Mouse (Mus musculus) heart, embryonic 16.5 days (tissue): ENCODE data around the gene Idh3g. TPM values are rescaled to one million over a fixed set of nuclear protein-coding genes. Genes with fewer than 3 reads are reported as not detected.

Experiments
- ATAC-seq: fragments of 200-750 bp; cut with Nextera tagmentation; replicated peaks from 2 replicates; pipeline ENCODE4 v1.8.0; 2017; ENCODE audit warnings: moderate number of reproducible peaks; ENCODE audit not compliant: insufficient read depth, low FRiP score; ENCODE audit errors: extremely low read depth
- H3K27ac ChIP-seq: fragments of 300-500 bp; sonication (generic); 2 replicates; pipeline ENCODE4 v1.5.1; 2014; ENCODE audit warnings: mild to moderate bottlenecking, low read length, control low read depth, moderate library complexity
- H3K27me3 ChIP-seq: fragments of 300-500 bp; sonication (generic); 2 replicates; pipeline ENCODE4 v1.6.1; 2014; ENCODE audit warnings: low read length, mixed read lengths; ENCODE audit not compliant: control insufficient read depth, insufficient read depth
- H3K36me3 ChIP-seq: fragments of 300-500 bp; sonication (generic); 2 replicates; pipeline ENCODE4 v1.6.1; 2014; ENCODE audit not compliant: control insufficient read depth, insufficient read depth
- H3K4me1 ChIP-seq: fragments of 300-500 bp; sonication (generic); 2 replicates; pipeline ENCODE4 v1.6.1; 2014; ENCODE audit warnings: low read length, mixed read lengths; ENCODE audit not compliant: control insufficient read depth, insufficient read depth
- H3K4me2 ChIP-seq: fragments of 300-500 bp; sonication (generic); 2 replicates; pipeline ENCODE4 v1.6.1; 2014; ENCODE audit warnings: low read depth, mild to moderate bottlenecking, control low read depth, low read length
- H3K4me3 ChIP-seq: fragments of 300-500 bp; sonication (generic); 2 replicates; pipeline ENCODE4 v1.5.1; 2014; ENCODE audit warnings: mild to moderate bottlenecking, control low read depth, low read length
- H3K9ac ChIP-seq: fragments of 300-500 bp; sonication (generic); 2 replicates; pipeline ENCODE4 v1.6.1; 2014; ENCODE audit warnings: low read length, control low read depth
- H3K9me3 ChIP-seq: fragments of 300-500 bp; sonication (generic); replicated peaks from 2 replicates; pipeline ENCODE4 v1.6.1; 2016; ENCODE audit warnings: low read length; ENCODE audit not compliant: control insufficient read depth
- WGBS: fragments of 180-500 bp; shearing (Covaris S2); extraction: QIAGEN DNeasy Blood & Tissue Kit; methylation state at CpG from one replicate; pipeline ENCODE4 v1.1.7; 2014; 5-methylcytosine and 5-hydroxymethylcytosine counted together
- polyA plus RNA-seq: library from polyadenylated mRNA; unstranded; fragments of >200 nt; fragmentation: Nextera tagmentation; extraction: Ambion mirVana; gene quantifications from 2 replicates; pipeline ENCODE4 v1.2.1, GENCODE M21; 2015

Idh3g gene
- polyA plus RNA-seq, 1 experiment from 2014 or later = 569 TPM

DNA sequence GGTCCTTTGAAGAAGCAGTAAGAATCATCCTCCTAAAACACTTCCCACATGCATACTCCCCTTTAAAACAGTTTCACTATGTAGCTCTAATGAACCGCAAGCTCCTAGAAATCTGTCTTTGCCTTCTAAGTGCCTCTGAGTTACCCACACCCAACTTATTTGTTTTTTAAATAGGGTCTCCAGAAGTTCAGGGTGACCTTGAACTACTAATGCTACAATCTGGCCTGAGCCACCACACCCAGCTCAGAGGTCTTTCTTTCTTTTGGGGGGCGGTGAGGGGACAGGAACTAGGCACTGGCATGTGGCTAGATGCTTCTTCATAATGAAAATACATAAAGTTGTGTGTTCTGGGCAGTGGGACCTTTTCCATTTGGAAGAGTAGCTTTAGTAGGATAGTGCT, 10.8 kb upstream of the Idh3g start:
- no peaks in the 10 kb centered on the region for H3K4me1 ChIP-seq
- no peak overlapping the region for H3K4me2 ChIP-seq

GRCm38 (mm10) chrX:73793505-73793904, 6.8 kb upstream of the Idh3g start:
- WGBS = 33% methylated on average over 1 of the region's 1 CpGs
- ATAC-seq = no peak
- Histone ChIP-seq H3K9me3 (no peaks in the 10 kb centered on the region), H3K36me3 (no peaks in the 10 kb centered on the region; the same call in 1 of the 2 replicates), H3K27ac (no peak overlapping the region), H3K27me3 (no peaks in the 10 kb centered on the region), H3K4me1 (no peaks in the 10 kb centered on the region), H3K4me3 (no peak overlapping the region), H3K9ac (no peak overlapping the region), H3K4me2 (no peak overlapping the region)

More for the DNA sequence above, 10.8 kb upstream of the Idh3g start:
- no peak for ATAC-seq
- 82% methylated on average over 2 of the region's 2 CpGs for WGBS
- H3K27me3 ChIP-seq = no peaks in the 10 kb centered on the region; the same call in 1 of the 2 replicates
- H3K4me3 ChIP-seq = no peak overlapping the region
- no peak overlapping the region for H3K27ac ChIP-seq
- H3K36me3 ChIP-seq = no peaks in the 10 kb centered on the region
- H3K9ac ChIP-seq = no peak overlapping the region
- no peaks in the 10 kb centered on the region for H3K9me3 ChIP-seq

DNA sequence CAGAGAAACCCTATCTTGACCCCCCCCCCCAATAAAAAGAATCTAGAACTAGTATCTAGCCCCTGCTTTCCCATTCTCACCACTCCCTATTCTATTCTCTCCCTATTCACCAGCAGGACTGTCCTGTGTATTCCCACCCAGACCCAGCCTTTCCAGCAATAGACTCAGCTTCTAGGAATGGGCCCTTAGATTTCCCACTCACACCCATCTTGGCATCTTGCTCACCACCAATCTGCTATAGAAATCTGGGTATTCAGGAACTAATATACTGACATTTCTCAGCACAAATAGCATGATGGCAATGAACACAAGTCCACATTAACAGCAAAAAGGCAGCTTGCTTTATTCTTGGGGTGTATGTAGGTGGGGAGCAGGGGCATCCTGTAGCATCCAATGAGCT, 6.3 kb upstream of the Idh3g start:
- Histone ChIP-seq H3K36me3 (no peaks in the 10 kb centered on the region; the same call in 1 of the 2 replicates), H3K4me1 (peaks cover 1% of the 10 kb centered on the region; the same call in 1 of the 2 replicates), H3K9me3 (no peaks in the 10 kb centered on the region), H3K4me3 (no peak overlapping the region), H3K4me2 (no peak overlapping the region), H3K9ac (no peak overlapping the region), H3K27me3 (no peaks in the 10 kb centered on the region; the same call in 1 of the 2 replicates), H3K27ac (no peak overlapping the region)
- no peak for ATAC-seq

DNA sequence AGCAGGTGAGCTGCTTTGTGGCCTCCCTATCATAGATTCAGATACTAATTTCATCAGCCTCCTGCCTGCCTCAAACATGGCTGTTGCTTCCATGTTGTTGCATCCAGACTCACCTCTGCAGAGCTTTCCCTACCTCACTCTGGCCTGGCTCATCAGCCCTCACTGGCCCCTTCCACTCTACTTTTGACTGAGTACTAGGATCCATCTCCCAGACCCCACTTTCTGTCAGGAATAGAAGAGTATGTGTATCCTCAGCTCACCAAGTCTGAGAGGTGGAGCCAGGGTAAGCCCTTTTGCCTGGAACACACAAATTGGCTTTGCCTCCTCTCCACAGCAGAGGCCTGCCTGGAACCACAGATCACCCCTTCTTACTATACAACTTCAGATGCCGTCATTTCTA, 1.8 kb upstream of the Idh3g start:
- Histone ChIP-seq H3K4me3 (no peak overlapping the region), H3K4me2 (peak overlapping the region; percentile 68; the same call in 1 of the 2 replicates), H3K27me3 (no peaks in the 10 kb centered on the region; the same call in 1 of the 2 replicates), H3K27ac (no peak overlapping the region), H3K9ac (no peak overlapping the region), H3K9me3 (no peaks in the 10 kb centered on the region), H3K36me3 (no peaks in the 10 kb centered on the region; the same call in 1 of the 2 replicates), H3K4me1 (peaks cover 13% of the 10 kb centered on the region)
- WGBS = 100% methylated on average over 1 of the region's 1 CpGs
- no peak for ATAC-seq

DNA sequence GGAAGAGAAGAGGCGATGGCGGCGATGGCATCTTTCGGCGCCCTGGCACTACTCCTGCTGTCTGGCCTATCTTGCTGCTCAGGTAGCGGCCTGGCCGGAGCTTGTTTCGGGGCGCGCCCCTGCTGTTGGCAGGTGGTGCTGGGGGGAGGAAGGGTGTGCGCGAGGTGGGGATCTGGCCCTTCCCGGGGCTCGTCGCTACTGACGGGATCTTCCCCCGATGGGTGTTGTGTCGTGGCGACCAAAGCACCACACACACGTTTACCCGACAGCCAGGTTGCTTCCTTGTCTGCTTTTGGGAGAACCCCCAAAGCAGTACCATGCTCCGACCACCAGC, 495 bp upstream of the Idh3g start:
- Histone ChIP-seq H3K4me1 (peaks cover 13% of the 10 kb centered on the region), H3K27ac (peak overlapping the region; percentile 95), H3K9me3 (no peaks in the 10 kb centered on the region), H3K4me2 (peak overlapping the region; percentile 68), H3K27me3 (no peaks in the 10 kb centered on the region; the same call in 1 of the 2 replicates), H3K36me3 (no peaks in the 10 kb centered on the region; the same call in 1 of the 2 replicates), H3K4me3 (peak overlapping the region; percentile 74), H3K9ac (peak overlapping the region; percentile 79)
- WGBS = 16% methylated on average over 22 of the region's 22 CpGs
- ATAC-seq = peak; percentile 2; the same call in 1 of the 2 replicates

- ATAC-seq = no peak
- peak overlapping the region; percentile 78 for H3K4me2 ChIP-seq
- peak overlapping the region; percentile 76 for H3K9ac ChIP-seq
- peak overlapping the region; percentile 74 for H3K4me3 ChIP-seq
- H3K27me3 ChIP-seq = no peaks in the 10 kb centered on the region; the same call in 1 of the 2 replicates
- no peaks in the 10 kb centered on the region for H3K9me3 ChIP-seq
- peaks cover 5% of the 10 kb centered on the region for H3K36me3 ChIP-seq
- H3K27ac ChIP-seq = peak overlapping the region; percentile 95
- peaks cover 13% of the 10 kb centered on the region for H3K4me1 ChIP-seq
Observed at GRCm38 (mm10) chrX:73785666-73786065, 1.0 kb downstream of the Idh3g start.

GRCm38 (mm10) chrX:73782227-73782626, 4.5 kb downstream of the Idh3g start:
- H3K4me3 ChIP-seq = no peak overlapping the region

GRCm38 (mm10) chrX:73774802-73775483, 11.8 kb downstream of the Idh3g start:
- Histone ChIP-seq H3K27ac (peak overlapping the region; percentile 92), H3K9ac (peak overlapping the region; percentile 68), H3K9me3 (no peaks in the 10 kb centered on the region), H3K4me1 (peaks cover 6% of the 10 kb centered on the region; the same call in 1 of the 2 replicates), H3K36me3 (peaks cover 6% of the 10 kb centered on the region), H3K4me2 (peak overlapping the region; percentile 66), H3K27me3 (no peaks in the 10 kb centered on the region), H3K4me3 (peak overlapping the region; percentile 48)
- peak; percentile 62; the same call in 1 of the 2 replicates for ATAC-seq
- WGBS = 47% methylated on average over 10 of the region's 10 CpGs

More at GRCm38 (mm10) chrX:73782227-73782626, 4.5 kb downstream of the Idh3g start:
- WGBS = 79% methylated on average over 3 of the region's 3 CpGs
- Histone ChIP-seq H3K9ac (no peak overlapping the region), H3K27me3 (no peaks in the 10 kb centered on the region), H3K36me3 (peaks cover 18% of the 10 kb centered on the region), H3K27ac (no peak overlapping the region), H3K4me2 (no peak overlapping the region), H3K9me3 (no peaks in the 10 kb centered on the region), H3K4me1 (peaks cover 9% of the 10 kb centered on the region)
- no peak for ATAC-seq

DNA sequence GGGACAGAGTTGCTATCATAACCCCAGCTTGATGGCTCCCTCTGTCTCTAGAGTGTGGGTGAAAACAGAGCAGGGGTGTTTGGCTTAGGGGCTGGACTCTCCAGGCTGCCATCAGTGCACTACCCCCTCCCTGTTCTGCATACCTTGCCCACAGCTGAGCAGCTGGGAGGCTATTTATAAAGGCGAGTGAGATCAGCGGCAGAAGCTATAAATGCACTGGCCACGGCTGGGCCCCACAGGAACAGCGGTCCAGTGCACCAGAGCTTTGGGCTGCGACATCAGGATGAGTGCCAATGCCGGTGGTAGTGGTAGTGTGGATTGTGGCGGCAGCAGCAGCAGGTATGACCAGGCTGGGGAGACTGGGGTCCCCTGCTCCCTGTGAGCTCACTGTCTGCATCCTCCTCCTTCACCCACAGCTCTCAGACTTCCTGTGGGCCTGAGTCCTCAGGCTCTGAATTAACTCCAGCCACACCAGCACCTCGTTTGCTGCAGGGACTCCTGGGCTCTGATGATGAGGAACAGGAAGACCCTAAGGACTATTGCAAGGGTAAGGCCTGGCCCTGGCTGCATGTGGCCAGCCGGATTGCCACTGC, 12.4 kb downstream of the Idh3g start, which contains the start of gene Srpk3:
Gene Srpk3 (plus strand): TSS at position 238 of the 593 bp plus-strand sequence.
- ATAC-seq = peak; percentile 85
- Histone ChIP-seq H3K9me3 (no peaks in the 10 kb centered on the region), H3K4me3 (peak within 1 kb of the TSS; percentile 48), H3K4me1 (peaks cover 6% of the 10 kb centered on the region; the same call in 1 of the 2 replicates), H3K4me2 (peak within 1 kb of the TSS; percentile 66), H3K36me3 (no peaks in the 10 kb centered on the region), H3K27me3 (no peaks in the 10 kb centered on the region), H3K27ac (peak within 1 kb of the TSS; percentile 92), H3K9ac (peak within 1 kb of the TSS; percentile 68)
- WGBS = 29% methylated on average over 9 of the region's 9 CpGs
